Mouse (Mus musculus) heart, embryonic 16.5 days (tissue): Measurements from ENCODE around the gene Foxp1. TPM values are rescaled to one million over a fixed set of nuclear protein-coding genes. Genes with fewer than 3 reads are reported as not detected.

Source experiments
- ATAC-seq: fragments of 200-750 bp; cut with Nextera tagmentation; replicated peaks from 2 replicates; pipeline ENCODE4 v1.8.0; 2017; ENCODE audit warnings: moderate number of reproducible peaks; ENCODE audit not compliant: insufficient read depth, low FRiP score; ENCODE audit errors: extremely low read depth
- H3K27ac ChIP-seq: fragments of 300-500 bp; sonication (generic); 2 replicates; pipeline ENCODE4 v1.5.1; 2014; ENCODE audit warnings: mild to moderate bottlenecking, low read length, control low read depth, moderate library complexity
- H3K27me3 ChIP-seq: fragments of 300-500 bp; sonication (generic); 2 replicates; pipeline ENCODE4 v1.6.1; 2014; ENCODE audit warnings: low read length, mixed read lengths; ENCODE audit not compliant: control insufficient read depth, insufficient read depth
- H3K36me3 ChIP-seq: fragments of 300-500 bp; sonication (generic); 2 replicates; pipeline ENCODE4 v1.6.1; 2014; ENCODE audit not compliant: control insufficient read depth, insufficient read depth
- H3K4me1 ChIP-seq: fragments of 300-500 bp; sonication (generic); 2 replicates; pipeline ENCODE4 v1.6.1; 2014; ENCODE audit warnings: low read length, mixed read lengths; ENCODE audit not compliant: control insufficient read depth, insufficient read depth
- H3K4me2 ChIP-seq: fragments of 300-500 bp; sonication (generic); 2 replicates; pipeline ENCODE4 v1.6.1; 2014; ENCODE audit warnings: low read depth, mild to moderate bottlenecking, control low read depth, low read length
- H3K4me3 ChIP-seq: fragments of 300-500 bp; sonication (generic); 2 replicates; pipeline ENCODE4 v1.5.1; 2014; ENCODE audit warnings: mild to moderate bottlenecking, control low read depth, low read length
- H3K9ac ChIP-seq: fragments of 300-500 bp; sonication (generic); 2 replicates; pipeline ENCODE4 v1.6.1; 2014; ENCODE audit warnings: low read length, control low read depth
- H3K9me3 ChIP-seq: fragments of 300-500 bp; sonication (generic); replicated peaks from 2 replicates; pipeline ENCODE4 v1.6.1; 2016; ENCODE audit warnings: low read length; ENCODE audit not compliant: control insufficient read depth
- WGBS: fragments of 180-500 bp; shearing (Covaris S2); extraction: QIAGEN DNeasy Blood & Tissue Kit; methylation state at CpG from one replicate; pipeline ENCODE4 v1.1.7; 2014; 5-methylcytosine and 5-hydroxymethylcytosine counted together
- polyA plus RNA-seq: library from polyadenylated mRNA; unstranded; fragments of >200 nt; fragmentation: Nextera tagmentation; extraction: Ambion mirVana; gene quantifications from 2 replicates; pipeline ENCODE4 v1.2.1, GENCODE M21; 2015

The Foxp1 gene
- polyA plus RNA-seq, 1 experiment from 2014 or later = 59.0 TPM

- H3K9me3 ChIP-seq = no peaks in the 10 kb centered on the region
- no peak for ATAC-seq
- no peak overlapping the region for H3K27ac ChIP-seq
- H3K27me3 ChIP-seq = no peaks in the 10 kb centered on the region
- H3K4me1 ChIP-seq = peaks cover 18% of the 10 kb centered on the region
- H3K4me2 ChIP-seq = no peak overlapping the region
- no peak overlapping the region for H3K9ac ChIP-seq
- H3K4me3 ChIP-seq = no peak overlapping the region
- 82% methylated on average over 2 of the region's 2 CpGs for WGBS
- H3K36me3 ChIP-seq = no peaks in the 10 kb centered on the region
These were observed 538.5 kb downstream of the Foxp1 start for GRCm38 (mm10) chr6:98984026-98984425.

DNA sequence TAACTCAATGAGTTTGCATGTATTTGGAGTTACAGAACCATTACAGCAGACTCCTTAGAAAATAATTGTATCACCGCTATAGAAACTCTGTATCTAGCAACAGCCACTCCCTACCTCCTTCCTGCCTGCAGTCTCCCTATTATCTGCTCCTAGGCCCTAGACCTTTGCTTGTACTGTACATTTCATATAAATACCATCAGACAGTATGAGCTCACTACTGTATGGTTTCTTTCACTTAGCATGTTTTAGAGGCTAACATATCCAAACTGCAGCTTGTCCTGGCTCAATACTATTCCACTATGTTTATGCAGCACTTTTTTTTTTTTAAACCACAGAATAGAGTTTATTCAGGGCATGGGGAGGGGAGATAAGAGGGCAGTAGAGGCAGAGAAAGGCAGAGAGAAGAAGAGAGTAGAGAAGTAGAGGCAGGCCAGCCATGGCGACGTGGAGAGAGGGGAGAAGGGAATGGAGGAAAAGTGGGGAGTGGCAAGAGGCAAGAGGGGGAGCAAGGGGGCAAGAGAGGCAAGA is 539.1 kb downstream of the Foxp1 start:
- Histone ChIP-seq H3K4me1 (peaks cover 18% of the 10 kb centered on the region), H3K36me3 (no peaks in the 10 kb centered on the region), H3K9ac (no peak overlapping the region), H3K4me2 (no peak overlapping the region), H3K27ac (no peak overlapping the region), H3K9me3 (no peaks in the 10 kb centered on the region), H3K4me3 (no peak overlapping the region), H3K27me3 (no peaks in the 10 kb centered on the region)
- WGBS = 90% methylated on average over 3 of the region's 3 CpGs
- ATAC-seq = no peak

DNA sequence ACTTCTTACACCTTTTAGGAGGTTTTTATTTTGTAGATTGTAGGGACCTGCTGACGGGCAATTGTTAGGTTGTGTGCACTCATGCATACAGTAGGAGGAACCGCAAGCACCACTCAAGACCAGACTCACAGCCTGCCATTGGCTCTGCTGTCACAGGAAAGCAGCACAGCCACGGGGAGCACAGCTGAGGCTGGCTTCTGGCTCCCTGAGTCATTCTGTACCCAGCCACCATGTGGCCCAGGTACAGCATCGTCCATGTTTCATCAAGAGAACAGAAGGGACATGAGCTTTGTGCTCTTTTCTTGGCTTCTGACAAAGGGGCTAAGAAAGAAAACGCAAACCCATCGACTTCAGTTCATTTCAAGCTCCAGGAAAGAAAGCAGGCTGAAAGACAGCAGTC is 541.3 kb downstream of the Foxp1 start:
- Histone ChIP-seq H3K4me1 (peaks cover 18% of the 10 kb centered on the region), H3K27ac (no peak overlapping the region), H3K4me2 (no peak overlapping the region), H3K4me3 (no peak overlapping the region), H3K9ac (no peak overlapping the region), H3K36me3 (peaks cover 16% of the 10 kb centered on the region), H3K27me3 (no peaks in the 10 kb centered on the region), H3K9me3 (no peaks in the 10 kb centered on the region)
- WGBS = 82% methylated on average over 6 of the region's 6 CpGs
- no peak for ATAC-seq

GRCm38 (mm10) chr6:98980432-98980831 is 542.1 kb downstream of the Foxp1 start:
- Histone ChIP-seq H3K27me3 (no peaks in the 10 kb centered on the region), H3K27ac (no peak overlapping the region), H3K4me2 (no peak overlapping the region), H3K9ac (no peak overlapping the region), H3K9me3 (no peaks in the 10 kb centered on the region), H3K36me3 (peaks cover 19% of the 10 kb centered on the region), H3K4me1 (peaks cover 16% of the 10 kb centered on the region), H3K4me3 (no peak overlapping the region)
- no peak for ATAC-seq
- 59% methylated on average over 7 of the region's 7 CpGs for WGBS

- Histone ChIP-seq H3K4me1 (peaks cover 16% of the 10 kb centered on the region), H3K4me2 (no peak overlapping the region), H3K9ac (no peak overlapping the region), H3K27me3 (no peaks in the 10 kb centered on the region), H3K27ac (no peak overlapping the region), H3K36me3 (peaks cover 20% of the 10 kb centered on the region), H3K4me3 (no peak overlapping the region), H3K9me3 (no peaks in the 10 kb centered on the region)
- no peak for ATAC-seq
- WGBS = 82% methylated on average over 7 of the region's 7 CpGs
These were observed 542.5 kb downstream of the Foxp1 start for GRCm38 (mm10) chr6:98980001-98980400.

- no peak for ATAC-seq
- 88% methylated on average over 4 of the region's 4 CpGs for WGBS
- no peak overlapping the region for H3K9ac ChIP-seq
- no peak overlapping the region for H3K27ac ChIP-seq
- H3K36me3 ChIP-seq = peaks cover 26% of the 10 kb centered on the region
- no peak overlapping the region for H3K4me3 ChIP-seq
- no peaks in the 10 kb centered on the region for H3K9me3 ChIP-seq
- no peaks in the 10 kb centered on the region for H3K27me3 ChIP-seq
- H3K4me2 ChIP-seq = no peak overlapping the region
- peaks cover 10% of the 10 kb centered on the region for H3K4me1 ChIP-seq
These were observed 544.7 kb downstream of the Foxp1 start for GRCm38 (mm10) chr6:98977806-98978205.

DNA sequence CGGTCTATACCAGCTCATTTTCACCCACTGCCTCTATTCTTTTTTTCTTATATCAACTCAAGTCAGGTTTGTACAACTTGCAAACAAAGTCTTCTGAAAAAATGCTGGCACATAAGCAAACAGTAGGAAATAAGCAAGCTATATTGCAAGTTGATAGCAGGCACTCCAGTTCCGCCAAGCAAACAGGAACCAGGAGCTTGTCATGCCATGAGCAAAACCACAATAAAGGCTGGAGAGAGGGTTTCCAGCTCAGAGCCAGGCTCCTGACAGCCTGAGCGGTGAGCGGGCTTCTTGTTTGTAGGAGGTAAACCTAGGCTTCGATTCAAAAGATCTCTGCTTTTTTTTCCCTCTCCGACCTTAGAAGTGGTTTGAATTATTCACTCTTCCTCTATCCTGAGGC is 546.6 kb downstream of the Foxp1 start:
- Histone ChIP-seq H3K9ac (no peak overlapping the region), H3K27me3 (no peaks in the 10 kb centered on the region), H3K27ac (no peak overlapping the region), H3K4me3 (no peak overlapping the region), H3K36me3 (peaks cover 28% of the 10 kb centered on the region), H3K9me3 (no peaks in the 10 kb centered on the region), H3K4me2 (no peak overlapping the region), H3K4me1 (peaks cover 2% of the 10 kb centered on the region)
- ATAC-seq = no peak
- 80% methylated on average over 6 of the region's 6 CpGs for WGBS

DNA sequence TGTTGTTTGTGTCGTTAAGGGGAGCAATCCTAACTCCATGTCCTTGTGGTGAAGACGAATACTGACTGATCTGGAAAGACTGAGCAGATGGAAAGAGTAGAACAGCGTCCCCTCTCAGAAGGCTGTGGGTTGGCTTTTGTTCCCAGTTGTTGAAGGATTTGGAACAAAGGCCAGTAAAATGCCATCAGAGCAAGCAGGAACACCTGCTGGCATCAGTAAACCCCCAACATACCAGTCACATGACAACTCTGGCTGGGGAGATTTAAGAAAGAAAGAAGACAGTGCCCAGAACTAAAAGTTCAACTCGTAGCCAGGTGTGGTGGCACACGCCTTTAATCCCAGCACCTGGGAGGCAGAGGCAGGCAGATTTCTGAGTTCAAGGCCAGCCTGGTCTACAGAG is 549.1 kb downstream of the Foxp1 start:
- no peak overlapping the region for H3K4me2 ChIP-seq
- H3K27ac ChIP-seq = no peak overlapping the region
- WGBS = 90% methylated on average over 5 of the region's 5 CpGs
- no peak for ATAC-seq
- H3K9me3 ChIP-seq = no peaks in the 10 kb centered on the region
- H3K9ac ChIP-seq = no peak overlapping the region
- no peak overlapping the region for H3K4me3 ChIP-seq
- H3K36me3 ChIP-seq = peaks cover 28% of the 10 kb centered on the region
- H3K4me1 ChIP-seq = peaks cover 6% of the 10 kb centered on the region
- no peaks in the 10 kb centered on the region for H3K27me3 ChIP-seq

DNA sequence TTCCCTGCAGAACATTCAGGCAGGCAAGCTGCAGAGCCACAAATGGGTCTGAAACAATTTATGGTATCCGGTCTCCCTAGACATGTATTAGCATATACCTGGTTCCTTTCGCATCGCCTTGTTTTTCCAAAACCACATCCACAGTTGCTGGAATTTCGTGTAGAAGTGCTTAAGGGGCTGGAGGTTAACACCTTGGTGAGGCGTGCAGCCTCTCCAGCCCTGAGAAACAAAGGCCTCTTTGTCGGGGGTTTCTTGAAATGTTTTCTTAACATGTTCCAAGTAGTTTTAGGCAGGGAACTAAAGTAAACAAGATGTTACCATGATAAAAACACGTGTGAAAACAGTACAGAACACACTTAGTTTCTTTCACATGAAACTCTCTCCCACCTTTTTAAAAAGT is 550.1 kb downstream of the Foxp1 start:
- Histone ChIP-seq H3K36me3 (peaks cover 24% of the 10 kb centered on the region), H3K4me1 (peaks cover 6% of the 10 kb centered on the region), H3K27me3 (no peaks in the 10 kb centered on the region), H3K9me3 (no peaks in the 10 kb centered on the region), H3K9ac (no peak overlapping the region), H3K4me3 (no peak overlapping the region), H3K27ac (peak overlapping the region; percentile 23; the same call in 1 of the 2 replicates), H3K4me2 (no peak overlapping the region)
- 64% methylated on average over 7 of the region's 7 CpGs for WGBS
- no peak for ATAC-seq
